Mouse (Mus musculus): ENCODE results near the gene Efcab11. TPM values are rescaled to one million over a fixed set of nuclear protein-coding genes. Genes with fewer than 3 reads are reported as not detected.

Gene Efcab11
- total RNA-seq (2021), result not detected
- long read RNA-seq, experiment 1, result 0 reads
- long read RNA-seq, experiment 2, result 0 reads

DNA sequence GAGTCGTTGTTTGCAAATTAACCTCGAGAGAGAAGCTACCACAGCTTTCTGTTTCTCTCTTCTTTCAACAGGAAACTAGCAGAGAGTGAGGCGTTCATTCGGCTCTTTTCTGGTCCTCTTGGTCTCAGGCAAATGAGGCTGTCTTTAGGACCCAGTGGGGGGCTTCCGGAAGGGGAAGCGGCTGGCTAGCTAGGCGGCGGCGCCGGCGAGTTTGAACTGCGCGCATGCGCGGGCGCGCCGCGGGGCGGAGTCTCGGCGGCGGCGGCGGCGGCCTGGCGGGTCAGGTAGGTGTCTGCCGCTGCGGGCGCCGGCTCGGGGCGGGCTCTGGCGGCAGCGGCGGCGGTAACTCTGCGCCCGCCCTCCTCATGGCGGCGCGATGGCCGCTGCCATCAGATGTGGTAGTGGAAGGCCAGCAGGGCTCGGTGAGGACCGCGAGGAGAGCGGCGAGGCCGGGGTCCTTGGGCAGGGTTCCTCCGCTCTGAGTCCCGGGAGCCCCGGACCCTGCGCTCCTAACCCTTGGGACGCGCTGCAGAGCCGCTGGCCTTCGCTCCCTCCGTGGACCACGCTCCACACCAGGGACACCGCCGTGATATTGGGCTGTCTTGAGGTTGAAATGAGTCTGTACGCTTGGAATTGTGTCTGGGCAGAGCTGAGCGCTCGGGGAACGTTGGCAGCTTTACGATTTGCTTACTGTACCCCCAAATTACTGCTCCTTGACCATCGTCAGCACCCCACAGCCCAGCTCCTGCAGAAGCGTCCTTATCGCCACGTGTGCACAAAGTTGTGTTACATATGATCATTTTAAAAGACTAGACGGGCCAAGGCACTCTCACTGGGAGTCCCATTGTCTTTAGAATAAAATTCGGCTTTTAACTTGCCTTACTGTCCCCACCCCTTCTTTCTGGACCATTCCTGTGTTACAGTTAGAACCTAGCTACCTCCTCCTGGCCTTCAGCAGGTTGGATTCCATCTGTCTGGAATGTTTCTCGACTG is at the start of gene Efcab11, which contains the start of gene Tdp1:
Efcab11 (minus strand) TSS at position 171 of the 993 bp plus-strand sequence.
Tdp1 (plus strand) TSS at position 249 of the 993 bp plus-strand sequence.
- peak within 1 kb of the TSS; percentile 96 for H3K4me3 ChIP-seq
- peak; percentile 95 for DNase-seq
- peak; percentile 36; the same call in 1 of the 2 replicates for TF ChIP-seq CTCF (IDR thresholded peaks at IDR 0.05)
- intact Hi-C loops (cut with DNase I), result no loop called here
- peak within 1 kb of the TSS; percentile 93 for H3K27ac ChIP-seq

- H3K27ac ChIP-seq, result no peak overlapping the region
- no peak for TF ChIP-seq CTCF (IDR thresholded peaks at IDR 0.05)
- no peak overlapping the region for H3K4me3 ChIP-seq
- DNase-seq, result no peak
- intact Hi-C loops (cut with DNase I), result no loop called here
Observed at GRCm38 (mm10) chr12:99933630-99934029, 49.4 kb upstream of the Efcab11 start.

DNA sequence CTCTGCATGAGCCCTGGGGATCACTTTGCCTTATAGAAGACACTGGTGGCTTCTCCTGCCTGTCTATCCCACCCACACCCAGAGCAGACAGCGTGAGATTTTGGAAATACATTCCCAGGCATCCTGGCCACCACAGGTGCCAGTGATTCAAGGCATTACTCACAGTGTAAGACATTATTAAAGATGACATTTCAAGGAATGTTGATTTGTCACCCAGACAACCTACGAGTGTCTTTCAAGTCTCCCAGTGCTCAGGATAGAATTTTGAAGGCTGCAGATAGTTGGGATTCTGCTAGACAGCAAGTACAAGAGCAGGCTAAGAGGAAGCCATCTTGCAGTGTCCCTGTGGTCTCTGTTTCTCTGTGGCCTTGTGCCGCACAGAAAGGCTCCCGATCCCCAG is 48.0 kb upstream of the Efcab11 start:
- intact Hi-C loops (cut with DNase I), result no loop called here
- DNase-seq, result no peak
- Histone ChIP-seq H3K4me3 (no peak overlapping the region), H3K27ac (no peak overlapping the region)
- TF ChIP-seq CTCF (IDR thresholded peaks at IDR 0.05), result no peak

DNA sequence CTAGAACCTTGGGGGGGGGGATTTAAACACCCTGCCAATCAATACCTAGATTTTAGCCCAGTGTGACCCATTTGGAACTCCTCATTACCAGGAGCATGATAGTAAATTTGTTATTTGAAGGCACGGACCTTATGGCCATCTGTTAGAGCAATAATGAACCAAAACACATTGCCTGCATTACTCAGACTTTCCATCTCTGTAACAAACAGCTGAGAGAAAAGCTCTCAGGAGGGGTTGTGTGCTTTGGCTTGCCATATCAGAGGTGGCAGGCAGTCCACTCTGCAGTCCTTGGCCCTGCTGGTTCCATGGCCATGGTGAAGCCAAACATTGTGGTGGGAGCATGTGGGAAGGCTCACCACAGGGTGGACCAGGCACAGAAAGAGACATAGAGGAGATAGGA is 44.9 kb upstream of the Efcab11 start:
- H3K27ac ChIP-seq, result no peak overlapping the region
- intact Hi-C loops (cut with DNase I), result no loop called here
- DNase-seq, result no peak
- no peak for TF ChIP-seq CTCF (IDR thresholded peaks at IDR 0.05)
- no peak overlapping the region for H3K4me3 ChIP-seq

- no peak for TF ChIP-seq CTCF (IDR thresholded peaks at IDR 0.05)
- no peak overlapping the region for H3K27ac ChIP-seq
- intact Hi-C loops (cut with DNase I), result no loop called here
- H3K4me3 ChIP-seq, result no peak overlapping the region
- DNase-seq, result no peak
Observed at GRCm38 (mm10) chr12:99928311-99928710, 44.1 kb upstream of the Efcab11 start.

DNA sequence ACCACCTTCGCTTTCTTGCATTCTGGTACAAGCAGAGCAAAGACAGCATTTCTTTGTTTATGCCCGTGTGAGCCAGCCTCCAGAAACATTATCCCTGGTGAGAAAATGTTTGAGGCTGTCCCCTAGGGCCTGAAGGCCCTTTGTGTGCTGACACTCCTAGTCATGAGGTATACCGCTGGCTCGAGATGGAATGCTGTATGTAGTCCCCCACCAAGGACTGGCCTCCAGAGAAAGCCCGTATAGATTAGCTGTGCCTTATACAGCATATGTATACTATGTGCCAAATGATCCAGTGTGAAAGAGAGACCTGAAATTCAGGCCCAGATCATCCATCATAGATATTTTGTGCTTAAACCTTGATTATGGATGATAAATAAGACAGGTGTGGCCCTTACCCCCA is 39.5 kb upstream of the Efcab11 start:
- no peak overlapping the region for H3K27ac ChIP-seq
- intact Hi-C loops (cut with DNase I), result no loop called here
- no peak for DNase-seq

DNA sequence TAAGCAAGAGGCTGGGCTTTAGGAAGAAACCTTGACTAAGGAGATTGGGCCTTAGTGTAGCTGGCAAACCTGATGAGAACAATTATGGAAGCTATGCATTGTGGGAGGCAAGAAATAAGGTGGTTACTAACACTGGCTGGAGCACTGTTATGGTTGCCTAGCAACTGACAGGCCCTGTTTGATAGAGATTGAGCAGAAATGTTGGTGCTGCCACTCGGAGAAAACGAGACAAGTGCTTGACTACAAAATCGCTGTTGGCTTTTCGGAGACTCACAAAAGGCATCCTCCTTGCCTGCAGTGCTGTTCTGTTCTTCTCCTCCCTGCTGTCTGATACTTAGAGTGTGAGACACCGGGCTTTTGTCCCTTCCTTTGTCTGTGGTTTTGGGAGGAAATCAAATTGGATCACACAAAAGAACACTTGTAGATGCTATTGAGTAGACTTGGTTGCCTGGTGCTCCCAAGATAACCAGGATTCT is 38.9 kb upstream of the Efcab11 start:
- intact Hi-C loops (cut with DNase I), result no loop called here
- no peak for TF ChIP-seq CTCF (IDR thresholded peaks at IDR 0.05)
- no peak overlapping the region for H3K27ac ChIP-seq
- H3K4me3 ChIP-seq, result no peak overlapping the region
- no peak for DNase-seq

More for the DNA sequence above, 39.5 kb upstream of the Efcab11 start:
- no peak overlapping the region for H3K4me3 ChIP-seq
- no peak for TF ChIP-seq CTCF (IDR thresholded peaks at IDR 0.05)

- peak; percentile 37 for TF ChIP-seq CTCF (IDR thresholded peaks at IDR 0.05)
- Histone ChIP-seq H3K4me3 (no peak overlapping the region), H3K27ac (no peak overlapping the region)
- DNase-seq, result no peak
- intact Hi-C loops (cut with DNase I), result no loop called here
Observed at GRCm38 (mm10) chr12:99921045-99921444, 36.8 kb upstream of the Efcab11 start.

GRCm38 (mm10) chr12:99919636-99920035 is 35.4 kb upstream of the Efcab11 start:
- no peak for DNase-seq
- Histone ChIP-seq H3K27ac (no peak overlapping the region), H3K4me3 (no peak overlapping the region)
- no peak for TF ChIP-seq CTCF (IDR thresholded peaks at IDR 0.05)
- intact Hi-C loops (cut with DNase I), result no loop called here

- Histone ChIP-seq H3K27ac (no peak overlapping the region), H3K4me3 (no peak overlapping the region)
- TF ChIP-seq CTCF (IDR thresholded peaks at IDR 0.05), result no peak
- DNase-seq, result no peak
- intact Hi-C loops (cut with DNase I), result no loop called here
Observed at GRCm38 (mm10) chr12:99917800-99918427, 33.7 kb upstream of the Efcab11 start.

- H3K27ac ChIP-seq, result no peak overlapping the region
- no peak for DNase-seq
- TF ChIP-seq CTCF (IDR thresholded peaks at IDR 0.05), result no peak
- no peak overlapping the region for H3K4me3 ChIP-seq
- intact Hi-C loops (cut with DNase I), result no loop called here
Observed at GRCm38 (mm10) chr12:99911466-99911865, 27.2 kb upstream of the Efcab11 start.

GRCm38 (mm10) chr12:99904537-99904936 is 20.3 kb upstream of the Efcab11 start:
- no peak for DNase-seq
- no peak overlapping the region for H3K27ac ChIP-seq
- intact Hi-C loops (cut with DNase I), result loop anchor here (5.0 kb wide), 1 partner anchor 58 kb away; the partner anchor contains the start of gene Kcnk13
- H3K4me3 ChIP-seq, result no peak overlapping the region
- TF ChIP-seq CTCF (IDR thresholded peaks at IDR 0.05), result no peak
